In the genomic region with DNA sequence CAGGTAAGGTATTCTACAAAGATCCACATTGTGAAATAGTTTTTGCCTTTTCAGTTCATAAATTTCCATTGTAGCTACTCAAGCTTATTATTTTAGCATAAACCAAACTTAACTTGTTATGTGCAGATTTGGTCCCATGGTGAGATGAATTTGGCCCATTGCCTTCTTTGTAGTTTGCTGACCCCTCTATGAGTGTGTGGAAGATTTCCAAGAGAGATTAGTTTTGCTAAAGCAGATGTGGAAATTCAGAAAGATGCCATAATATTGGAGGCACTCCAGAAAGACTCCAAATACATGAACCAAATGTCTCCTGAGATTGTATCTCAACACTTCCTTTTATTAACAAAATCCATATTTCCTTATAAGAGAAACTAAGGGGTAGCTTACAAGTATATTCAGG, we compare ENCODE assay signal across 28 mouse cellular contexts.
A peak's percentile ranks its signal among the peaks of the same experiment; 100 is the strongest.
DNase-seq lines count a peak whose midpoint lies in the region; ATAC-seq and TF ChIP-seq lines count a peak whose summit lies in the region.
"Had no signal": no experiment of that assay in that cellular context is flagged by ENCODE, and none has a peak within 500 bp of the region (broad histone marks: within the 10 kb centered on the region; RNA-seq: fewer than 3 reads in every experiment).

No protein-coding gene starts in this region.

- peak; percentile 44 for DNase-seq in hindbrain, postnatal 0 days (ENCODE audit: low spot score)
- peak; percentile 82 for DNase-seq in lung, embryonic 14.5 days
- no peak for DNase-seq in lung, postnatal 25 days (ENCODE audit: low spot score)
- DNase-seq in midbrain, postnatal 0 days (ENCODE audit: low spot score): peak; percentile 40
- DNase-seq in brain, embryonic 14.5 days (ENCODE audit: low read depth): peak; percentile 29
- DNase-seq: adrenal gland, adult 2 months; adrenal gland, postnatal 14 days; B cell, adult 2 months; cerebellum, adult 11-12 months; cerebellum, adult 8-10 months; cerebellum, postnatal 10 days; cerebellum, postnatal 36 days; embryo, embryonic 11 days; gastrocnemius, postnatal 10 days; gastrocnemius, postnatal 36 days; heart, adult 2 months; heart, postnatal 14 days; heart, postnatal 4 days had no signal

- no peak for TF ChIP-seq POLR2A in brain, embryonic 14.5 days (IDR thresholded peaks at IDR 0.05; ENCODE audit: borderline replicate concordance, extremely low read depth, insufficient read depth, insufficient read length, poor library complexity, severe bottlenecking)

- no peak overlapping the region for H3K4me3 ChIP-seq in hindbrain, postnatal 0 days (ENCODE audit: low read length)
- H3K4me3 ChIP-seq in hindbrain, embryonic 13.5 days: no peak overlapping the region
- H3K4me3 ChIP-seq in lung, embryonic 14.5 days (ENCODE audit: low read depth, low read length): no peak overlapping the region
- no peak overlapping the region for H3K4me3 ChIP-seq in midbrain, postnatal 0 days (ENCODE audit: low read depth, low read length)
- H3K4me3 ChIP-seq in midbrain, embryonic 15.5 days: no peak overlapping the region
- no peak overlapping the region for H3K4me3 ChIP-seq in forebrain, embryonic 15.5 days
- H3K4me3 ChIP-seq: embryonic facial prominence, embryonic 15.5 days; heart, adult 2 months; heart, embryonic 10.5 days; heart, embryonic 13.5 days; hindbrain, embryonic 15.5 days had no signal

- H3K4me1 ChIP-seq in hindbrain, postnatal 0 days (ENCODE audit: insufficient read depth, low read length): no peaks in the 10 kb centered on the region
- H3K4me1 ChIP-seq in hindbrain, embryonic 13.5 days (replicated peaks): no peaks in the 10 kb centered on the region; the same call in 1 of the 2 replicates
- H3K4me1 ChIP-seq in lung, embryonic 14.5 days (ENCODE audit: insufficient read depth): 0 out of 2 replicates have a peak, but pooled peaks cover 2% of the 10 kb centered on the region
- no peaks in the 10 kb centered on the region for H3K4me1 ChIP-seq in midbrain, postnatal 0 days (ENCODE audit: insufficient read depth, low read length)
- peaks cover 8% of the 10 kb centered on the region for H3K4me1 ChIP-seq in midbrain, embryonic 15.5 days
- H3K4me1 ChIP-seq in forebrain, embryonic 15.5 days: no peaks in the 10 kb centered on the region; the same call in 1 of the 2 replicates
- H3K4me1 ChIP-seq: embryonic facial prominence, embryonic 15.5 days; heart, embryonic 10.5 days; heart, embryonic 13.5 days had no signal

- no peak for TF ChIP-seq CTCF in hindbrain, postnatal 0 days (IDR thresholded peaks at IDR 0.05; ENCODE audit: low read depth)
- no peak for TF ChIP-seq CTCF in lung, embryonic 14.5 days (IDR thresholded peaks at IDR 0.05; ENCODE audit: low read depth)
- TF ChIP-seq CTCF in midbrain, postnatal 0 days (IDR thresholded peaks at IDR 0.05): no peak
- TF ChIP-seq CTCF in brain, embryonic 14.5 days (IDR thresholded peaks at IDR 0.05; ENCODE audit: borderline replicate concordance, extremely low read depth, insufficient read depth, insufficient read length): no peak

- no peak overlapping the region for H3K4me2 ChIP-seq in hindbrain, postnatal 0 days (ENCODE audit: low read depth, low read length)
- no peak overlapping the region for H3K4me2 ChIP-seq in hindbrain, embryonic 13.5 days
- no peak overlapping the region for H3K4me2 ChIP-seq in lung, embryonic 14.5 days
- no peak overlapping the region for H3K4me2 ChIP-seq in midbrain, postnatal 0 days (ENCODE audit: low read depth, low read length, poor library complexity, severe bottlenecking)
- H3K4me2 ChIP-seq in midbrain, embryonic 15.5 days: no peak overlapping the region
- no peak overlapping the region for H3K4me2 ChIP-seq in forebrain, embryonic 15.5 days (replicated peaks)
- H3K4me2 ChIP-seq: embryonic facial prominence, embryonic 15.5 days; heart, embryonic 13.5 days; hindbrain, embryonic 15.5 days had no signal

- no peaks in the 10 kb centered on the region for H3K27me3 ChIP-seq in hindbrain, postnatal 0 days (ENCODE audit: insufficient read depth, low read length)
- H3K27me3 ChIP-seq in hindbrain, embryonic 13.5 days: no peaks in the 10 kb centered on the region
- no peaks in the 10 kb centered on the region for H3K27me3 ChIP-seq in lung, embryonic 14.5 days (ENCODE audit: insufficient read depth, low read length)
- no peaks in the 10 kb centered on the region for H3K27me3 ChIP-seq in midbrain, postnatal 0 days (ENCODE audit: insufficient read depth, low read length)
- no peaks in the 10 kb centered on the region for H3K27me3 ChIP-seq in midbrain, embryonic 15.5 days (replicated peaks)
- no peaks in the 10 kb centered on the region for H3K27me3 ChIP-seq in forebrain, embryonic 15.5 days
- H3K27me3 ChIP-seq: CH12.LX; embryonic facial prominence, embryonic 15.5 days; heart, embryonic 13.5 days; hindbrain, embryonic 15.5 days had no signal

- no peak overlapping the region for H3K27ac ChIP-seq in hindbrain, postnatal 0 days
- H3K27ac ChIP-seq in hindbrain, embryonic 13.5 days: no peak overlapping the region
- no peak overlapping the region for H3K27ac ChIP-seq in lung, embryonic 14.5 days (ENCODE audit: low read depth)
- H3K27ac ChIP-seq in midbrain, postnatal 0 days (ENCODE audit: low read depth, low read length): no peak overlapping the region
- no peak overlapping the region for H3K27ac ChIP-seq in midbrain, embryonic 15.5 days
- H3K27ac ChIP-seq in forebrain, embryonic 15.5 days (replicated peaks): no peak overlapping the region
- H3K27ac ChIP-seq: embryonic facial prominence, embryonic 15.5 days; heart, adult 2 months; heart, embryonic 10.5 days; heart, embryonic 13.5 days; hindbrain, embryonic 15.5 days had no signal

- no peak overlapping the region for H3K9ac ChIP-seq in hindbrain, postnatal 0 days (replicated peaks; ENCODE audit: low read length)
- H3K9ac ChIP-seq in hindbrain, embryonic 13.5 days: no peak overlapping the region
- no peak overlapping the region for H3K9ac ChIP-seq in lung, embryonic 14.5 days
- no peak overlapping the region for H3K9ac ChIP-seq in midbrain, postnatal 0 days (replicated peaks; ENCODE audit: low read length, poor library complexity, severe bottlenecking)
- H3K9ac ChIP-seq in midbrain, embryonic 15.5 days: no peak overlapping the region
- no peak overlapping the region for H3K9ac ChIP-seq in forebrain, embryonic 15.5 days (replicated peaks)
- H3K9ac ChIP-seq: embryonic facial prominence, embryonic 15.5 days; heart, embryonic 13.5 days; hindbrain, embryonic 15.5 days had no signal

- no peak for ATAC-seq in hindbrain, postnatal 0 days
- no peak for ATAC-seq in hindbrain, embryonic 13.5 days (ENCODE audit: low FRiP score)
- ATAC-seq in lung, embryonic 14.5 days (ENCODE audit: insufficient read depth): peak; percentile 56; the same call in 1 of the 2 replicates
- no peak for ATAC-seq in midbrain, postnatal 0 days (ENCODE audit: low FRiP score)
- no peak for ATAC-seq in midbrain, embryonic 15.5 days (replicated peaks)
- ATAC-seq in forebrain, embryonic 15.5 days (replicated peaks): no peak
- ATAC-seq: forebrain, embryonic 14.5 days had no signal

- no peaks in the 10 kb centered on the region for H3K9me3 ChIP-seq in hindbrain, postnatal 0 days (ENCODE audit: low read length)
- H3K9me3 ChIP-seq in hindbrain, embryonic 13.5 days: no peaks in the 10 kb centered on the region
- no peaks in the 10 kb centered on the region for H3K9me3 ChIP-seq in lung, embryonic 14.5 days (ENCODE audit: low read depth, low read length)
- no peaks in the 10 kb centered on the region for H3K9me3 ChIP-seq in midbrain, postnatal 0 days (ENCODE audit: low read length)
- no peaks in the 10 kb centered on the region for H3K9me3 ChIP-seq in midbrain, embryonic 15.5 days
- H3K9me3 ChIP-seq in forebrain, embryonic 15.5 days: no peaks in the 10 kb centered on the region
- H3K9me3 ChIP-seq: embryonic facial prominence, embryonic 15.5 days; heart, embryonic 10.5 days; heart, embryonic 13.5 days; hindbrain, embryonic 15.5 days had no signal

- H3K36me3 ChIP-seq in hindbrain, postnatal 0 days (ENCODE audit: insufficient read depth, low read length): no peaks in the 10 kb centered on the region
- no peaks in the 10 kb centered on the region for H3K36me3 ChIP-seq in hindbrain, embryonic 13.5 days
- no peaks in the 10 kb centered on the region for H3K36me3 ChIP-seq in lung, embryonic 14.5 days (ENCODE audit: insufficient read depth)
- H3K36me3 ChIP-seq in midbrain, postnatal 0 days (ENCODE audit: insufficient read depth, low read length): no peaks in the 10 kb centered on the region
- H3K36me3 ChIP-seq in midbrain, embryonic 15.5 days (replicated peaks): no peaks in the 10 kb centered on the region
- H3K36me3 ChIP-seq in forebrain, embryonic 15.5 days: no peaks in the 10 kb centered on the region
- H3K36me3 ChIP-seq: embryonic facial prominence, embryonic 15.5 days; G1E; heart, embryonic 10.5 days; heart, embryonic 13.5 days; hindbrain, embryonic 15.5 days had no signal
